Mouse (Mus musculus) ovary, adult 18-20 months (tissue): ENCODE data around the gene Ap1m2.
"Not testable (repeated sequence)": the region's sequence is repeated elsewhere in the genome, so short reads cannot be mapped to it uniquely, and the experiment has no call there.

Experiments used
- DNase-seq: peaks from one replicate; pipeline ENCODE4 v3.0.0; 2022; ENCODE audit warnings: low spot score, mixed read lengths

Gene Ap1m2

DNA sequence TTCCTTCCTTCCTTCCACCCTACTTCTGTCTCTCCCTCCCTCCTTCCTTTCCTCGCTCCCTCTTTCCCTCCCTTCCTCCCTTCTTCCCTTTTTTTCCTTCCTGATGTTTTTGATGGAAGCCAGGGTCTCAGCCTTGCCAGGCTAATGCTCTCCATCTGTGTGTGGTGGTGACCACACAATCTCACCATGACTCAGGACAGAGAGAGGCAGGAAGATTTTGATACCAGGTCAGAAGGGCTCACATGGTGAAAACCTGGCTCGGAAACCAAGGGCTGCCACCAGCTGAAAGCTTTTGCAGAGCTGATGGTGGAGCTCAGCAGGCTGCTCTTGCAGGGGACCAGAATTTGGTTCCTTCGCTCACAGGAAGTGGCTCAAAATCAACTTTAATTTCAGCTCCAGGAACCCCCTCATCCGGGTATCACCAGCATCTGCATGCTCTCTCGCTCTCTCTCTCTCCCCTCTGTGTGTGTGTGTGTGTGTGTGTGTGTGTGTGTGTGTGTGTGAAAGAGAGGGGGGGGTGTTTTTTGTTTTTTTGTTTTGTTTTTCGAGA, 51.6 kb downstream of the Ap1m2 start:
- DNase-seq: no peak

- DNase-seq: not testable (repeated sequence)
Observed at GRCm38 (mm10) chr9:21256349-21256748, 55.8 kb downstream of the Ap1m2 start.

GRCm38 (mm10) chr9:21254690-21255089, 57.4 kb downstream of the Ap1m2 start:
- DNase-seq: no peak

DNA sequence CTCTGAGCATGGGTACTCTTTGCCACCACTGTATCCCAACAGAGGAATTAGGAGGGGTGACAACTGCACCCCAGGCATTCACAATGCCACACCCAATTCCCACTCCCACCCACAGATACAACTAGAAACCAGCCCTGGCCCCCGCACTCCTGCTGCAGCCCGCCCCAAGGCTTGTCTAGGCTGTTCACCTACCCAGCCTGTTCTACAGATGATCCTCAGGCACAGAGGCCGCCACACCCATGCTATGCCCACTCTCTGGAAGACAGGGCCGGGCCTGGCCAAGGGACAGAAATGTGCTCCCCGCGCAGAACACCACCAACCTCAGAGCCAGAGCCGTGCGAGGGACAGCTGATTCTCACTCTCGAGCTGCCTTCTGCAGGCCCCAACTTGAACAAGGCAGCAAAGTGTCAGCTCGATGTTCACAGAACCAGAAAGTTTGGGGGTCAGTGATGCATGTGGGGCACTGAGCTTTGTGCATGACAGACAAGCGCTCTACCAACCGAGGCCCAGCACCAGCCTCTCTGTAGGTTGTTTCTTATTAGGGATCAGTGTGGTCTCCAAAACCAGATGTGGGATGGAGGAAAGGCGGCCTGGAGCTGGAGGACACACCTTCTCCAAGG, 60.9 kb downstream of the Ap1m2 start:
- no peak for DNase-seq

DNA sequence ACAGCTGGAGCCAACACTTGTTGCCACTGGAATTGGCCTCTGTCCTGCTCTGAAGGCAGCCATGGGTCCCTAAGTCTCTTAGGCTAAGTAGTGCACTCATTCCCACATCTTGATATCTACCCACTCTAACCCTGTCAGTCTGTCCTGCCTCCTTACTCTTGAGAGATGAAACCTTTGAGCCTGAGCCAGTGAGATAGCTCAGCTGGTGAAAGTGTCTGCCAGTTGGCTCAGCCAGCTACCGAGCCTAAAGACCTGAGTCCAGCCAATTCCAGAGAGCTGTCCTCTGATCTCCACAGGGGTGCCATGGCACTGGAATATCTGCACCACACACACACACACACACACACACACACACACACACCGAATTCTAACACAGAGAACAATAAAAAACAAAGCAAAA, 61.6 kb downstream of the Ap1m2 start:
- DNase-seq: no peak

DNA sequence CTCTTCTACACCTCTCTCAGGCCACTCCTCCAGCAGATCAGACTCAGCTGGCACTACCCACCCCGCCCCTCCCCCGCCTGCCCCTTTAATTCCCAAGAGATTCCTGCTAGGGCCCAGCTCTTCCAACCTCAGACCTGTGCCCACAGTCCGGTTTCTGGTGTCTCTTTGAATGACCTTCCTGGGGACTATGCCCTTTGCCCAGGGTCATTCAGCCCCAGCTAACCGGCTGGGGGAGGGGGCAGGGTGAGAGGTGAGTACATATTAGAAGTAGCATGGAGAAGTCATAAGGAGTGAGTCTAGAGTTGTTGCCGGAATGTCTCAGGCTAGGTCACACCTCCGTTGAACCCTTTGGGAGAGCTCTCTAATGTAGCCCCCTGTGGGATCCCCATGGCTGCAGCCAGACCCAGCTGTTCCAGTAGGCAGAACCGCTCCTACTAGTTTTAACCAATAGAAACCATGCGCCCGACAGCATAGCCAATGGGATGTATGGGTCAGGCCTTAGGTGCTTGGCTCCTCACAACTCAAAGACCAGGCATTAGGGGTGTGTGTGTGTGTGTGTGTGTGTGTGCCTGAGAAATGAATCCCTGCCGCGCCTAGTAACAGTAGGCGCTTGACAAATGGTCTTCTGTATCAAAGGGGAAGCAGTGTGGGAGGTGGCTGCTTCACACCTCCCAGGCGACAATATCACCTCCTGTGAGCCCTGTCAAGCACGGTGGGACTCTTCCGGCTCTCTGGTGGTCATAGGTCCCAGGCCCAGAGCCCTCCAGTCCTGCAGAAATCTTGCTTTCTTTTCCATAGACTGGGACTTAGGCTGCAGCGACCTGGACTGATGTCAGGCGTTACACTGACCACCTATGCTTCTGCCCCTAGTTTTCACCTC, 62.3 kb downstream of the Ap1m2 start:
- DNase-seq: no peak

DNA sequence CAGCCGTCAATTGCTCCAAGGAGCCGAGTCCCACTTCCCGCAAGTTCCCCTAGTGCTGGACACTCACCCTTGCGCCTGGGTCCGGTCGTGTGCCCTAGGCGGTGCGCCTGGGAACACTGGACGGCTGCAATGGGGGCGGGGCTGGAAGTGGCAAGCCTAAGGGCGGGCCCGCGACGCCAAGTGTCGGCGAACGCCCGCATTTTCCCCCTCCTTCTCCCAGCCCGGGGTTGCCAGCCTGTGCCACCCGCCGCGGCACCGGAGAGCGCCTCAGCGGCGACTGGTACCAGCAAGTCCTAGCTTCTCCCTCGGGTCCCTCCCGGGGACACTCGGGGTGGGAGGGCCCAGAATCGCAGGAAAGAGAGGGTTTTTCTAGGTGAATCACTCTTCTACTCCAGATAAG, 63.8 kb downstream of the Ap1m2 start, which contains the start of gene S1pr5:
Gene S1pr5 (minus strand): TSS at position 118 of the 400 bp plus-strand sequence.
- DNase-seq: no peak

DNA sequence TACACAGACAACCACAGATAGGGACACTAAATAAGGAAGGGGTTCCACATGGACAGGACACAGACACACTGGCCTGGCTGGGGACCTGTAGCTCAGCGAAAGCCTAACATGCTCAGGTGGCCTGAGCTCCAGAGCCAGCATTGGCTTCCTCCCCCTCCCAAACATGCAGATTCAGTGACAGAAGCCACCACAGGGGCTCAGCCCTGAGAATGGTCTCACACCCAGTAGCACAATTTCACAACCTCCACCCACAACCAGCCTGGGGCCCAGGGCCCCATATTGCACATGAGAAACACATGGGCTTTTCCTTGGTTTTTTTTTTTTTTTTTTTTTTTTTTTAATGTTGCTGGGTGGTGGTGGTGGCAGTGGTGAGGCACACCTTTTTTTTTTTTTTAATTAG, 65.8 kb downstream of the Ap1m2 start:
- DNase-seq: no peak

DNA sequence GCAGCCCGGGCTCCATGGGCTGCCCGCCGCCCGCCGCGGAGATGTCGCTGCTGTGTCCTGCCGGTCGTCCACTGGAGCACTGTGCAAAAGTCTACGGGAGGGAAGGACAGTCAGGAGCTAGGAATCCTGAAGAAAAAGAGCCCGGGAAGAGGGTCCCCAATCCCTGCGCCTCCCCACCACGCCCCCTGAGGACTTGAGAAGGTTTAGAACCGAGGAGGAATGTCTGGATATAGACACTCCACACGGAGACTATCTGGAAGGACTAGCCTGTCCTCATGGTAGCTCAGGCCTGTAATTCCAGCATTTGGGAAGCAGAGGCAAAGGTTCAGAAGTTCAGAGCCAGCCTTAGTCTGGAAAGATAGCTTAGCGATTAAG, 67.0 kb downstream of the Ap1m2 start:
- DNase-seq: no peak

GRCm38 (mm10) chr9:21244428-21245112, 67.6 kb downstream of the Ap1m2 start:
- DNase-seq: no peak
